Mouse (Mus musculus) erythroblast, embryonic 14.5 days (primary cell): Measurements from ENCODE around the gene Tecpr2.

Experiments used
- GATA1 ChIP-seq: IDR thresholded peaks from 2 replicates; pipeline ENCODE4 v1.6.1; 2012; ENCODE audit warnings: low read length, inconsistent platforms, mixed read lengths
- TAL1 ChIP-seq: IDR thresholded peaks from 3 replicates; pipeline ENCODE4 v1.6.1; 2012; ENCODE audit warnings: low read length, inconsistent platforms, mixed read lengths

GRCm38 (mm10) chr12:110861256-110861655, 27.8 kb upstream of the Tecpr2 start:
- TF ChIP-seq GATA1, result no peak
- TF ChIP-seq TAL1, result no peak
